Mouse (Mus musculus) hematopoietic multipotent progenitor cell, adult 10-12 weeks (in vitro differentiated cells): ENCODE results near the gene Lpar3. TPM values are rescaled to one million over a fixed set of nuclear protein-coding genes. Genes with fewer than 3 reads are reported as not detected.

Experiments used
- polyA plus RNA-seq: library from polyadenylated mRNA; stranded (reverse); fragments of >175 nt; gene quantifications from 2 replicates; pipeline ENCODE4 v1.2.3, GENCODE M21; 2012; ENCODE audit warnings: low replicate concordance

Gene Lpar3
- polyA plus RNA-seq, result 0.10 and 0.65 TPM in 2 replicates

DNA sequence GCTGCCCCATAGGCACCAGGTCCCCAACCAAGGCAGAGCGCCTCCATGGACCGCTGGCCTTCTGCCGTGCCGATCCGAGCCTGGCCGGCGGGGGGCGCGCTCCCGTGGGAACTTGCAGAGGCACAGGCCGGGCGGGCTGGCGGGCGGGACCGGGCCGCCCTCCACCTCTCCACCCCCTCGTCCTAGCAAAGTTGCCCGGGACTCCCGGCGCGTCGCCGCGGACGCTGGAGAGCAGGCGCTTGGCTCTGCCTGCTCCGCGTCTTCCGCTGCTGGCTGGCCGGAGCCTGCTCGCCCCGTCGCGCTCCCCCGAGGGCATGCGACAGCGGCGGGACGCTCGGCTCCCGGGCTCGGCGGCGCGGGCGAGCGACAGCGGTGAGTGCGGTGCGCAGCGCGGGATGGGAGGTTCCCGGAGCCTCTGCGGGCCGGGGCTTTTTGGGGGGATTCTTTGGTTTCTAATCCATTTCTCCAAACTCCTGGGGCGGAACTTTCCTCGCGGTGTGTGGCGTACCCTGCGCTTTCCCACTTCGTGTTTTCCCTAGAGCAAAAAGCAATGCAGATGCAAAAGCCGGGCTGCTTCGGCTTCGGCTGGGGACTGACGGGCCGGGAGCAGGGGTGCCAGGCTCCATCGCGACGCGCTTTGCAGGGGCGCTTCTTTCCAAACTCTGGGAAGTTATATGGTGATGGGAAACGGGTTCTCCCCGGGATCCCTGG is at the start of gene Lpar3:
Gene Lpar3, plus strand, starts transcription at position 188 of the 711 bp plus-strand sequence.

Other genes starting within 250 kb of the Lpar3 start
- 0.08 and 0.18 TPM in 2 replicates for gene Syde2, start 233.1 kb upstream of the Lpar3 start, polyA plus RNA-seq
- not detected in 2 replicates for gene Wdr63, start 112.8 kb upstream of the Lpar3 start, polyA plus RNA-seq
- gene Mcoln3, start 103.5 kb upstream of the Lpar3 start, polyA plus RNA-seq, result 0.13 and 1.8 TPM in 2 replicates
- 2.9 and 4.5 TPM in 2 replicates for gene Mcoln2, start 71.1 kb upstream of the Lpar3 start, polyA plus RNA-seq
- 1.1 and 1.5 TPM in 2 replicates for gene Ssx2ip, start 183.7 kb downstream of the Lpar3 start, polyA plus RNA-seq
- gene Ctbs, start 228.8 kb downstream of the Lpar3 start, polyA plus RNA-seq, result 19.8 and 25.4 TPM in 2 replicates